Mouse (Mus musculus): ENCODE data around the gene Methig1. TPM values are rescaled to one million over a fixed set of nuclear protein-coding genes. Genes with fewer than 3 reads are reported as not detected.
"Not testable (repeated sequence)": the region's sequence is repeated elsewhere in the genome, so short reads cannot be mapped to it uniquely, and the experiment has no call there.

The Methig1 gene
- total RNA-seq, 1 experiment from 2014 or later: not detected

- no peak for ATAC-seq (replicated peaks in 1 of 2; ENCODE audit: insufficient read depth in 1 of 2, low FRiP score in 2 of 2, low TSS enrichment in 1 of 2, low read depth in 1 of 2, poor library complexity in 2 of 2, severe bottlenecking in 2 of 2)
Measured at GRCm38 (mm10) chr15:100414011-100414410, 61.1 kb downstream of the Methig1 start.

- ATAC-seq (replicated peaks in 1 of 2; ENCODE audit: insufficient read depth in 1 of 2, low FRiP score in 2 of 2, low TSS enrichment in 1 of 2, low read depth in 1 of 2, poor library complexity in 2 of 2, severe bottlenecking in 2 of 2): no peak
Measured at GRCm38 (mm10) chr15:100414942-100415341, 62.0 kb downstream of the Methig1 start.

- ATAC-seq (replicated peaks in 1 of 2; ENCODE audit: insufficient read depth in 1 of 2, low FRiP score in 2 of 2, low TSS enrichment in 1 of 2, low read depth in 1 of 2, poor library complexity in 2 of 2, severe bottlenecking in 2 of 2): no peak
Measured at GRCm38 (mm10) chr15:100415684-100416083, 62.7 kb downstream of the Methig1 start.

GRCm38 (mm10) chr15:100417854-100418450 lies 65.0 kb downstream of the Methig1 start:
- ATAC-seq (replicated peaks in 1 of 2; ENCODE audit: insufficient read depth in 1 of 2, low FRiP score in 2 of 2, low TSS enrichment in 1 of 2, low read depth in 1 of 2, poor library complexity in 2 of 2, severe bottlenecking in 2 of 2): no peak

- ATAC-seq (replicated peaks in 1 of 2; ENCODE audit: insufficient read depth in 1 of 2, low FRiP score in 2 of 2, low TSS enrichment in 1 of 2, low read depth in 1 of 2, poor library complexity in 2 of 2, severe bottlenecking in 2 of 2): no peak
Measured at GRCm38 (mm10) chr15:100419311-100419710, 66.4 kb downstream of the Methig1 start.

- peak in 1 of 2 experiments; percentile 6; a peak in 1 of 4 replicates for ATAC-seq (replicated peaks in 1 of 2; ENCODE audit: insufficient read depth in 1 of 2, low FRiP score in 2 of 2, low TSS enrichment in 1 of 2, low read depth in 1 of 2, poor library complexity in 2 of 2, severe bottlenecking in 2 of 2)
Measured at GRCm38 (mm10) chr15:100419901-100420745, 67.2 kb downstream of the Methig1 start.

GRCm38 (mm10) chr15:100421059-100421757 lies 68.3 kb downstream of the Methig1 start:
- no peak for ATAC-seq (replicated peaks in 1 of 2; ENCODE audit: insufficient read depth in 1 of 2, low FRiP score in 2 of 2, low TSS enrichment in 1 of 2, low read depth in 1 of 2, poor library complexity in 2 of 2, severe bottlenecking in 2 of 2)

GRCm38 (mm10) chr15:100421758-100422197 lies 68.8 kb downstream of the Methig1 start, which contains the start of gene Gm5475:
Gm5475 (plus strand) TSS chr15:100422147.
- ATAC-seq (replicated peaks in 1 of 2; ENCODE audit: insufficient read depth in 1 of 2, low FRiP score in 2 of 2, low TSS enrichment in 1 of 2, low read depth in 1 of 2, poor library complexity in 2 of 2, severe bottlenecking in 2 of 2): not testable (repeated sequence)

GRCm38 (mm10) chr15:100422476-100422875 lies 69.5 kb downstream of the Methig1 start:
- ATAC-seq (replicated peaks in 1 of 2; ENCODE audit: insufficient read depth in 1 of 2, low FRiP score in 2 of 2, low TSS enrichment in 1 of 2, low read depth in 1 of 2, poor library complexity in 2 of 2, severe bottlenecking in 2 of 2): no peak

- ATAC-seq (replicated peaks in 1 of 2; ENCODE audit: insufficient read depth in 1 of 2, low FRiP score in 2 of 2, low TSS enrichment in 1 of 2, low read depth in 1 of 2, poor library complexity in 2 of 2, severe bottlenecking in 2 of 2): peak; percentile 84 to 88
Measured at GRCm38 (mm10) chr15:100422899-100423860, 70.2 kb downstream of the Methig1 start.

- peak; percentile 23 to 24; a peak in 1 of 4 replicates for ATAC-seq (replicated peaks in 1 of 2; ENCODE audit: insufficient read depth in 1 of 2, low FRiP score in 2 of 2, low TSS enrichment in 1 of 2, low read depth in 1 of 2, poor library complexity in 2 of 2, severe bottlenecking in 2 of 2)
Measured at GRCm38 (mm10) chr15:100423916-100424315, 71.0 kb downstream of the Methig1 start.

GRCm38 (mm10) chr15:100424396-100425122 lies 71.6 kb downstream of the Methig1 start, which contains the start of gene Slc11a2:
Slc11a2 (minus strand) TSS chr15:100425072.
- ATAC-seq (replicated peaks in 1 of 2; ENCODE audit: insufficient read depth in 1 of 2, low FRiP score in 2 of 2, low TSS enrichment in 1 of 2, low read depth in 1 of 2, poor library complexity in 2 of 2, severe bottlenecking in 2 of 2): 0 out of 4 replicates have a peak, but pooled peaks of 1 of the 2 experiments have one; percentile 8

- no peak for ATAC-seq (replicated peaks in 1 of 2; ENCODE audit: insufficient read depth in 1 of 2, low FRiP score in 2 of 2, low TSS enrichment in 1 of 2, low read depth in 1 of 2, poor library complexity in 2 of 2, severe bottlenecking in 2 of 2)
Measured at GRCm38 (mm10) chr15:100428296-100428905, 75.5 kb downstream of the Methig1 start.

- ATAC-seq (replicated peaks in 1 of 2; ENCODE audit: insufficient read depth in 1 of 2, low FRiP score in 2 of 2, low TSS enrichment in 1 of 2, low read depth in 1 of 2, poor library complexity in 2 of 2, severe bottlenecking in 2 of 2): no peak
Measured at GRCm38 (mm10) chr15:100429959-100430565, 77.1 kb downstream of the Methig1 start.

GRCm38 (mm10) chr15:100433234-100433633 lies 80.3 kb downstream of the Methig1 start:
- ATAC-seq (replicated peaks in 1 of 2; ENCODE audit: insufficient read depth in 1 of 2, low FRiP score in 2 of 2, low TSS enrichment in 1 of 2, low read depth in 1 of 2, poor library complexity in 2 of 2, severe bottlenecking in 2 of 2): no peak
